Mouse (Mus musculus) forebrain, embryonic 10.5 days (tissue): Measurements from ENCODE around the gene Usp3. TPM values are rescaled to one million over a fixed set of nuclear protein-coding genes. Genes with fewer than 3 reads are reported as not detected.

ENCODE experiments used
- DNase-seq: peaks from one replicate; pipeline ENCODE4 v3.0.0-alpha.2; 2017; ENCODE audit warnings: low spot score; ENCODE audit errors: extremely low spot score
- H3K27ac ChIP-seq: fragments of 300-500 bp; sonication (generic); 2 replicates; pipeline ENCODE4 v1.5.1; 2016; ENCODE audit warnings: mild to moderate bottlenecking
- H3K27me3 ChIP-seq: fragments of 300-500 bp; sonication (generic); 2 replicates; pipeline ENCODE4 v1.6.1; 2016; ENCODE audit warnings: mild to moderate bottlenecking; ENCODE audit not compliant: poor library complexity, severe bottlenecking
- H3K36me3 ChIP-seq: fragments of 300-500 bp; sonication (generic); replicated peaks from 2 replicates; pipeline ENCODE4 v1.6.1; 2016; ENCODE audit warnings: mild to moderate bottlenecking, moderate library complexity
- H3K4me1 ChIP-seq: fragments of 300-500 bp; sonication (generic); 2 replicates; pipeline ENCODE4 v1.6.1; 2016
- H3K4me3 ChIP-seq: fragments of 300-500 bp; sonication (generic); 2 replicates; pipeline ENCODE4 v1.5.1; 2016; ENCODE audit warnings: mild to moderate bottlenecking, moderate library complexity
- H3K9me3 ChIP-seq: fragments of 300-500 bp; sonication (generic); 2 replicates; pipeline ENCODE4 v1.6.1; 2016; ENCODE audit warnings: mild to moderate bottlenecking, moderate library complexity
- WGBS: fragments of 180-500 bp; shearing (Covaris S2); methylation state at CpG from one replicate; pipeline ENCODE4 v1.1.7; 2016; 5-methylcytosine and 5-hydroxymethylcytosine counted together
- polyA plus RNA-seq: library from polyadenylated mRNA; unstranded; fragments of >200 nt; fragmentation: Nextera tagmentation; extraction: Ambion mirVana; gene quantifications from 2 replicates; pipeline ENCODE4 v1.2.1, GENCODE M21; 2016

Usp3 gene
- polyA plus RNA-seq, 1 experiment from 2014 or later, result 101 TPM

- DNase-seq, result no peak
- peaks cover 29% of the 10 kb centered on the region for H3K27me3 ChIP-seq
- no peak overlapping the region for H3K4me3 ChIP-seq
- no peak overlapping the region for H3K27ac ChIP-seq
- no peaks in the 10 kb centered on the region for H3K36me3 ChIP-seq
- no peaks in the 10 kb centered on the region for H3K9me3 ChIP-seq
- WGBS, result 52% methylated on average over 5 of the region's 5 CpGs
- peaks cover 52% of the 10 kb centered on the region for H3K4me1 ChIP-seq
These were observed 5.7 kb upstream of the Usp3 start for GRCm38 (mm10) chr9:66598636-66599035.

GRCm38 (mm10) chr9:66597480-66598215 is 4.7 kb upstream of the Usp3 start:
- Histone ChIP-seq H3K36me3 (no peaks in the 10 kb centered on the region), H3K4me3 (no peak overlapping the region), H3K4me1 (peaks cover 59% of the 10 kb centered on the region), H3K27ac (no peak overlapping the region), H3K27me3 (peaks cover 29% of the 10 kb centered on the region), H3K9me3 (no peaks in the 10 kb centered on the region)
- DNase-seq, result no peak
- 16% methylated on average over 7 of the region's 7 CpGs for WGBS

GRCm38 (mm10) chr9:66597076-66597475 is 4.1 kb upstream of the Usp3 start:
- Histone ChIP-seq H3K27me3 (peaks cover 29% of the 10 kb centered on the region), H3K36me3 (no peaks in the 10 kb centered on the region), H3K27ac (no peak overlapping the region), H3K4me1 (peaks cover 59% of the 10 kb centered on the region), H3K4me3 (no peak overlapping the region), H3K9me3 (no peaks in the 10 kb centered on the region)
- 25% methylated on average over 6 of the region's 6 CpGs for WGBS
- DNase-seq, result no peak

GRCm38 (mm10) chr9:66595722-66596675 is 3.1 kb upstream of the Usp3 start:
- no peaks in the 10 kb centered on the region for H3K9me3 ChIP-seq
- WGBS, result 53% methylated on average over 5 of the region's 5 CpGs
- no peak overlapping the region for H3K27ac ChIP-seq
- H3K27me3 ChIP-seq, result peaks cover 29% of the 10 kb centered on the region
- peaks cover 64% of the 10 kb centered on the region for H3K4me1 ChIP-seq
- DNase-seq, result no peak
- H3K4me3 ChIP-seq, result no peak overlapping the region
- H3K36me3 ChIP-seq, result no peaks in the 10 kb centered on the region

- Histone ChIP-seq H3K4me1 (peaks cover 71% of the 10 kb centered on the region), H3K27me3 (peaks cover 29% of the 10 kb centered on the region), H3K36me3 (no peaks in the 10 kb centered on the region), H3K4me3 (peak overlapping the region; percentile 95; the same call in 1 of the 2 replicates), H3K9me3 (no peaks in the 10 kb centered on the region), H3K27ac (no peak overlapping the region)
- WGBS, result 71% methylated on average over 3 of the region's 3 CpGs
- DNase-seq, result no peak
These were observed 1.1 kb upstream of the Usp3 start for GRCm38 (mm10) chr9:66594061-66594460.

GRCm38 (mm10) chr9:66593613-66593969 is 649 bp upstream of the Usp3 start:
- H3K9me3 ChIP-seq, result no peaks in the 10 kb centered on the region
- H3K36me3 ChIP-seq, result no peaks in the 10 kb centered on the region
- DNase-seq, result no peak
- H3K27ac ChIP-seq, result peak overlapping the region; percentile 99; the same call in 1 of the 2 replicates
- WGBS, result 9% methylated on average over 12 of the region's 12 CpGs
- peaks cover 71% of the 10 kb centered on the region for H3K4me1 ChIP-seq
- peaks cover 29% of the 10 kb centered on the region for H3K27me3 ChIP-seq
- H3K4me3 ChIP-seq, result peak overlapping the region; percentile 95

- Histone ChIP-seq H3K27ac (peak overlapping the region; percentile 99), H3K4me1 (peaks cover 70% of the 10 kb centered on the region), H3K9me3 (no peaks in the 10 kb centered on the region), H3K36me3 (no peaks in the 10 kb centered on the region), H3K4me3 (peak overlapping the region; percentile 95), H3K27me3 (peaks cover 27% of the 10 kb centered on the region)
- under 1% methylated on average over 66 of the region's 83 CpGs for WGBS
- peak; percentile 58 for DNase-seq
These were observed 894 bp downstream of the Usp3 start for GRCm38 (mm10) chr9:66591851-66592645.

- peaks cover 14% of the 10 kb centered on the region for H3K27me3 ChIP-seq
- H3K9me3 ChIP-seq, result no peaks in the 10 kb centered on the region
- 76% methylated on average over 2 of the region's 2 CpGs for WGBS
- peak overlapping the region; percentile 95; the same call in 1 of the 2 replicates for H3K4me3 ChIP-seq
- no peak for DNase-seq
- peaks cover 64% of the 10 kb centered on the region for H3K4me1 ChIP-seq
- no peaks in the 10 kb centered on the region for H3K36me3 ChIP-seq
- H3K27ac ChIP-seq, result no peak overlapping the region
These were observed 2.9 kb downstream of the Usp3 start for GRCm38 (mm10) chr9:66590051-66590450.

- Histone ChIP-seq H3K9me3 (no peaks in the 10 kb centered on the region), H3K27me3 (no peaks in the 10 kb centered on the region), H3K36me3 (peaks cover 12% of the 10 kb centered on the region), H3K4me1 (peaks cover 47% of the 10 kb centered on the region), H3K4me3 (no peak overlapping the region), H3K27ac (no peak overlapping the region)
- WGBS, result 96% methylated on average over 1 of the region's 1 CpGs
- DNase-seq, result no peak
These were observed 5.9 kb downstream of the Usp3 start for GRCm38 (mm10) chr9:66587016-66587415.

- no peak overlapping the region for H3K27ac ChIP-seq
These were observed 6.4 kb downstream of the Usp3 start for GRCm38 (mm10) chr9:66586533-66586932.

GRCm38 (mm10) chr9:66585191-66585590 is 7.8 kb downstream of the Usp3 start:
- Histone ChIP-seq H3K4me1 (peaks cover 33% of the 10 kb centered on the region), H3K4me3 (no peak overlapping the region), H3K36me3 (peaks cover 12% of the 10 kb centered on the region), H3K27ac (no peak overlapping the region), H3K9me3 (no peaks in the 10 kb centered on the region), H3K27me3 (no peaks in the 10 kb centered on the region)
- no peak for DNase-seq
- WGBS, result 83% methylated on average over 1 of the region's 1 CpGs

More at GRCm38 (mm10) chr9:66586533-66586932, 6.4 kb downstream of the Usp3 start:
- no peak for DNase-seq
- H3K4me1 ChIP-seq, result peaks cover 47% of the 10 kb centered on the region
- H3K4me3 ChIP-seq, result no peak overlapping the region
- H3K27me3 ChIP-seq, result no peaks in the 10 kb centered on the region
- H3K9me3 ChIP-seq, result no peaks in the 10 kb centered on the region
- WGBS, result 72% methylated on average over 1 of the region's 1 CpGs
- peaks cover 12% of the 10 kb centered on the region for H3K36me3 ChIP-seq

- Histone ChIP-seq H3K27ac (no peak overlapping the region), H3K36me3 (peaks cover 17% of the 10 kb centered on the region), H3K9me3 (no peaks in the 10 kb centered on the region), H3K27me3 (no peaks in the 10 kb centered on the region), H3K4me1 (peaks cover 25% of the 10 kb centered on the region), H3K4me3 (no peak overlapping the region)
- no peak for DNase-seq
These were observed 8.8 kb downstream of the Usp3 start for GRCm38 (mm10) chr9:66584176-66584575.
